Mouse (Mus musculus): ENCODE data around the gene Cacna1a. TPM values are rescaled to one million over a fixed set of nuclear protein-coding genes. Genes with fewer than 3 reads are reported as not detected.

The Cacna1a gene
- 1 to 10 TPM; 2.3 to 4.3 TPM for total RNA-seq (2021)
- long read RNA-seq, experiment 1: 0 reads
- long read RNA-seq, experiment 2: 0 reads

DNA sequence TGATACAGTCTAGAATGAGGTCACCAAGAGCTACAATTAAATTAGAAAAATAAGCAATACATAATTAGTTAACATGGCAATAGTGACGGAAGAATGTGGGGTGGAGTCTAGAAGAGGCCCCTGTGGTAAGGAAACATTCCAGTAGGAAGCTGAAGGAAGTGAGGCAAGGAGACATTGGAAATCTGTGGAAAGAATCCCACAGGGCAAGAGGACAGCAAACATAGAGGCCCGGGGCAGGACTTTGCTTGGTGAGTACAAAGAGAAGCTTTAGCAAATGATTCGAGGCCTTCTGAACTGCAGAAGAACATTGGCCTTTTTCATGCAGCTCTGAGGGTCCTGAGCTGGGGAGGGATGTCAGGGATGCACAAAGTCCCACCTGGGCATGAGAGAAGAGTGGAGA lies at the start of gene Cacna1a:
Gene Cacna1a, plus strand, starts transcription at position 166 of the 400 bp plus-strand sequence.
- DNase-seq: no peak

DNA sequence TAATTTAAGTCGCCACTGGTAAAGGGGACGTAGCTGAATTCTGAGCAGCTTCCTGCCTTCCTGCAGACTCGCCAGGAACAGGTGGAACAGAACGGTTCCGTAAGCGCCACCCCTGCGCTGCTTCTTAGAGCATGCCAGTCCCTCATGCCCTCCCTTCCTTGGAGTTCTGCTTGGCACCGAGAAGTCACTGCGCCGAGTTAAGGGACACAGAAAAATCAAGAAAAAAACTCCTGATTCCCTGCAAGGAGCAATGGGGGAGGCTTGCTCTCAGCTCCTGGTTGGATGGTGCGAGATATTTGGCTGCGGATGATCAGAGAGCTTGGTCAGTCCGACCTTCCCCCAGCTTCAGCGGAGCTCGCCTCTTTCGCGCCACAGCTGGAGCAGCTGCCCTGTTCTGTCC lies 49.7 kb upstream of the Cacna1a start:
- DNase-seq: no peak

- no peak for DNase-seq
Measured at GRCm38 (mm10) chr8:84339320-84339719, 48.9 kb upstream of the Cacna1a start.

DNA sequence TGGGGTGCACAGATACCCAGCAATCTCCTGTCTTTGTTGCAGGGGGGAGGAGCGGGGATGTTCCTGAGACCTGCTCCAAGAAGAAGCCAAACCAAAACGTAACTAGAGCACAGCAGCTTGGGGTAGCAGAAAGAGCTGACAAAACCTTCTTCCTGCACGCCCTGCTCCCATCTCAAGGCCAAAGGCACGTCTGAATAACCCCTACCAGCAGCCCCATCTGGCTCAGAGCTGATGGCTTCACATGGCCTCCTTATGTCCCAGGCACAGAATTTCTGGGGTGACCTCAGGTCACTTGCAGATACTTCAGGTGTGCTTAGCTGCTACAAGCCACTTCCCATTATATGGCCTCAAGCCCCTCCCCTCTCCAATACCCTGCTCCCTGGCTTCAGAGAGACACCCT lies 48.4 kb upstream of the Cacna1a start:
- DNase-seq: no peak

GRCm38 (mm10) chr8:84340671-84341070 lies 47.6 kb upstream of the Cacna1a start:
- DNase-seq: no peak

DNA sequence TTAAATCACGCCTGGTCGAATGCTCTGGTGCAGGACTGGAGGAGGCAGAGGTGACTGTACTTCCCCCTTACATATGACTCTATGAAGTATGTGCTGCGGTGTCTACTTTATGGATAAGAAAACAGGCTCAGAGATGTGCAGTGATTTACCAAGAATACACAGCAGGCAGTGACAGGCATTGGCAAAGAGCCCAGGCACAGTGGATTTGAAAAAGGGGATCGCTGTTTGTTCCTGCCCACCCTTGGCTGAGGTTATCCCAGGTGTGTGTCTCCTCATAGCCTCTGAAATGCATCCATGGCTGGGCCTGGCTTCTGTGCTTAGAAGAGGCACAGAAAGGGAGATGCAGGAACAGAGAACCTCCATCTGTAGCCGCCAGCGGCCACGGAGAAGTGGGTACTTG lies 42.7 kb upstream of the Cacna1a start:
- no peak for DNase-seq

DNA sequence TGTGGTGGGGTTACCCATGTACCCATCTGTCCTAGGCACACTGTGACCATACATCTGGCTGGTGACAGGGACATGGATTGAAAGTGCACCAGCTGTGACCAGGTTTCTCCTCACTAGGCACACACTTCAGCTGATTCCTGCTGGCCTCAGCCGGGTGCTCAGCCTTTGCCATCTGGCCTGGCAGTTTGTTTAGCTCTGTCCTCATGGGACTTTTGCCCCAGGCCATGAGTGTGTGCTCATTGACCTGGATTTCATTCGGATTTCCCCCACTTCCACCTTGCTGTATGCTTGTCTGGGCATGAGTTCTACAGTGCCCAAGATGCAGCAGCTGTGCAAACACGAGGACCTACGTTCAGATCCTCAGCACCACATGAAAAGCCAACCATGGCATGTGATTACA lies 41.8 kb upstream of the Cacna1a start:
- DNase-seq: no peak

DNA sequence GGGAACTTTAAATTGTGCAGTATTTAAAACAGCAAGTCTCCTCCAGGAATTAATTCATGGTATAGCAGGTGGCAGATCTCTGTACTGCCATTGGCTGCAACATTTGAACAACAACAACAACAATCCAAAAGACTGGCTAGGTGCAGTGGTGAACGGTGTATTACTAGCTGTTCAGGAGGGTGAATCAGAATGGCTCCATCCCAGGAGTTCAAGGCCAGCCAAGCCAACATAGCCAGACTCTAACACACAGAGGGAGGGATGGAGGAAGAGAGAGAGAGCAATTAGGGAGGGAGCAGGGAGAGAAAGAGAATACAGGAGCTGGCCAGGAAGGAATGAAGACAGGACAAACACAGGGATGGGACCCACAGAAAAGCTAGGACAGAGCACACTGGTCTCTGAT lies 38.7 kb upstream of the Cacna1a start:
- DNase-seq: no peak

- no peak for DNase-seq
Measured at GRCm38 (mm10) chr8:84350960-84351359, 37.3 kb upstream of the Cacna1a start.

DNA sequence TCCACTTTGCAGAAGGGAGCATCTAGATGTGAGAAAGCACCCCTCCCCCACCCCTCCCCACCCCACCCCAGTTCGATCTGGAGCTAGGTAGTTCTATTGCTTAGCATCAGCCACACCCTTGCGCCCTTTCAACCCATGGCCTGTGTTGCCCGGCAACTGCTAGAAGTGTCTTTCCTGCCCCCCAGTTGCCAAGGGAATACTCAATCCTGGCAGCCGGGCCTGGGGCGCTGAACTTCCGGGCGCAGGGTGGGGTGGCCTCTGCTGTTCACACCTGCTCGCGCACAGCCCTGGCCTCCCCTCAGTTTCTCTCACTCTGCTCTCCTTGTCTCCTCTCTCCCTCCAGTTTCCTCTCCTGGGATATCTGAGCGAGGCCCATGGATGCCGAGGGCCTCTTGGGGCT lies 31.8 kb upstream of the Cacna1a start:
- DNase-seq: no peak

- DNase-seq: peak; percentile 74 to 91
Measured at GRCm38 (mm10) chr8:84357631-84358371, 30.4 kb upstream of the Cacna1a start.

DNA sequence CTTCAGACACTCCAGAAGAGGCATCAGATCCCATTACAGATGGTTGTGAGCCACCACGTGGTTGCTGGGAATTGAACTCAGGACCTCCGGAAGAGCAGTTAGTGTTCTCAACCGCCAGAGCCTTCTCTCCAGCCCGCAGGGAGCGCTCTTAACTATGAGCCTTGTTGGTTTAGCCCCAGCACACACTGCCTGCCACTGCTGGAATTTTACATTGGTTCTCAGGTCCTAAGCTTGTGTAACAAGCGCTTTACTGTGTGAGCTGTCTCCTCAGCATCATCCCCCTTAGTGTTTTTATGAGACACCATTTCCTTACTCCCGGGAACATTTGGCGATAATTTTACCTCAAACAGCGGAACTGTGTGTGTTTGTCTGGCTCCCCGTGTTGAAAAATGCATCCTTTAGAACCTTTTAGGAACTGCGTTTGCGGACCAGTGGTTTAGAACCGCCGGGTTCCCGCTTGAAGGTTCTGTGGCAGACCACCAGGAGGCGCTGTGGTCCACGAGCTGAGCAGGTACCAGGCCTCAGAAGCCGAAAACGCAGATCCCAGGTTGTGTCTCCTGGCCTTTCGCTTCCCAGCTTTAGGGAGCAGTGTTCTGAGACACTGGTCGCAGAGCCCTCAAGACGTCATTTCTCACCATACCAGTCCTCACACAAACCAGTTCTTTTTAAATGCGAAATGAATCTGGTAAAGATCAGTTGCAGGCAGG lies 24.7 kb upstream of the Cacna1a start:
- DNase-seq: peak; percentile 55 to 86

- DNase-seq: no peak
Measured at GRCm38 (mm10) chr8:84365197-84365596, 23.0 kb upstream of the Cacna1a start.

GRCm38 (mm10) chr8:84370972-84371371 lies 17.3 kb upstream of the Cacna1a start:
- DNase-seq: no peak

DNA sequence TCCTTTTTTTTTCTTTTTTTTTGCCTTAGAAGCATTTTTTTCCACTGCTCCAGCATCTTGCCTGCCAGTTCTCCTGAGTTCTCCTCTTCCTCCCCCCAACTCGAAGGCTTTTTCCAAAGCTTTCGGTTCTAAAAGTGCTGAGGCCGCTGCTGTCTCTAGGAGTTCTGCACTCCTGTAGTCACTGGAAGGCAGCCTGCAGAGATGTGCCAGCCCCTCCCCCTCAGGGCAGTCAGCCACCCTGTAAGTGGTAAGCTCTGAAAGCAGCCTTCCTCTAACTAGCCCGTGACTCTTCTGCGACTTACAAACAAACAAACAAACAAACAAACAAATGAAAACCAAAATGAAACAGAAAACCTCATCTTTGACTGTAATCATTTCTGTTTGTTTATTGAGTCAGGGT lies 13.2 kb upstream of the Cacna1a start:
- no peak for DNase-seq

DNA sequence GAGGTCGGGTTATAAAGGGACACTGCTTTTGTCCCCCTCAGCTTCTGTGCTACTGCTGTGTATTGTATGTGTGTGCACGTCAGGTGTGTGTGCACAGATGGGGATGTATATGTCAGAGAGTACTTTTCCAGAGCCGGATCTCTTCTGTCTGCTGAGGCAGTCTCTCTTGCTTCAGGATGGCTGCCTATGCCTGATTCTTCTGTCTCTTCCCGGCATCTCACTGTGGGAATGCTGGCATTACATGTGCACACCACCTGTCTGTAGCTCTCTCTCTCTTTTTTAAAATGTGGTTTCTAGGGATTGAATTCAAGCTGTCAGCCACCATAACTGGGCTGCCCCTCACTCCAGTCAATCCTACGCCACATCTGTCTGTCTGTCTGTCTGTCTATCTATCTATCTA lies 12.4 kb upstream of the Cacna1a start:
- no peak for DNase-seq

DNA sequence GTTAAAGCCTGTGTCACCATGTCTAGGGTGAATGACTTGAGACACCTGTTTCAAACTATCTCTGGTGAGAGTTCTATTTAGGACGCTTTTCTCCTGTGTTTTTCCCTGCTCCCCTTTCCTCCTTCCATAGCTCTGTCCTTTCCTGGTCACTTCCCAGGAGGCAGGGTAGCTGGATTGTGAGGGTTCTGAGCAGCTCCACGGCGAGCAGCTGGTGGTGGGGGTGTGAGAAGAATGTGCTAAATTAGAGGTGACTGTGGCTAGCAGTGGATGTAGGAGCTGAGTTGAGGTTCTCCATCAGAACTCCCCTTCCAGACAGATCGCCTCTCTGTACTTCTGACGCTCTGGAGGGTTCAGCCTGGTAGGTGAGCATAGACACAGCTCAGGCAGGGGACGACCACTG lies 11.7 kb upstream of the Cacna1a start:
- DNase-seq: no peak

DNA sequence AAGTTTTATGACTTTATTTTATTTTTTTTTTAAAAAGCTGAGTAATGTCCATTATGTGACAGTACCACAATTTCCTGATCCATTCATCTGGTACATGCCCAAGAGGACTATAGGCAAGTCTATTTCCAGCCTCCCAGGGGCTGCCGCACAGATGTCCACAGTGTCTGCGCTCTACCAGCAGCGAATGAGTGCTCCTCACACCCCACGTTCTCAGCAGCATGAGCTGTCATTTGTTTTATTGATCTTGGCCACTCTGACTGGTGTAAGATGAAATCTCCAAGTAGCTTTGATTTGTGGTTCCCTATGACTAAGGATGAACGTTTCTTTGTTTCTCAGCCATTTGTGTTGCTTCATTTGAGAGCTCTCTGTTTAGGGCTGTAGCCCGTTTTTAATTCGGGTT lies 6.6 kb upstream of the Cacna1a start:
- no peak for DNase-seq

DNA sequence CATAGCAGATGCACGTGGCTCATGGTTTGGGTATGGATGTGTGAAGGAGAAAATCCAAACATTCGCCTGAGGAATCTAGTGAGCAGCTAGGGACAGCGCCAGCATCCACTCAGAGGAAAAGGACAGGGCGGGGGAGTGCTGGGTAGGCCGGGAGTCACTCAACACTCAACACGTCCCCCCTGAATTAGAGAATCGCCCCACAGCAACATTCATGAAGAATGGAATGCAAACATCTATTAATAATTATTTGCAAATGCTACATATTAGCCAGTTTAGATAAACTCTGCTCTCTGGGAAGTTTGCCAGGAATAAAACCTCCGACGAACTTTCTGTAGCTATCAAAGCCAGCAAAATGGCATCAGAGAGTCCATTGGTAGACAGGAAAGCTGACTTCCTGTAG lies 533 bp downstream of the Cacna1a start:
- peak; percentile 4 for DNase-seq

DNA sequence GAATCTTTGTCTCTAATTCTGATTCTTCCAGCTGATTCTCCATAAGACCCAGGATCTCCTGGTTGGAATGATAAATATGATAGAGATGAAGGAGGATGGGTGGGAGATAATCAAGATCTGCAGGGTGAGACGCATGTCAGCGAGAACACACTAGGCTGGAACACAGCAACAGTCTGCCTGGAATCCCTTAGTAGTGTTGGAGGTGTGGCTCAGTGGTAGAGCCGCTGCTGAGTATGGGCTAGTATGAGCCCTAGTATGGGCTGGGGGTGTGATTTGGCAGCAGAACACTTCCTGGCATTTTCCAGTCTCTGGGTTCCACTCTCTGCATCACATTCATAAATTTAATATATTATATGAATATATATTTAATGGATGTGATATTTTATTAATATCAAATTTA lies 933 bp downstream of the Cacna1a start:
- DNase-seq: no peak

DNA sequence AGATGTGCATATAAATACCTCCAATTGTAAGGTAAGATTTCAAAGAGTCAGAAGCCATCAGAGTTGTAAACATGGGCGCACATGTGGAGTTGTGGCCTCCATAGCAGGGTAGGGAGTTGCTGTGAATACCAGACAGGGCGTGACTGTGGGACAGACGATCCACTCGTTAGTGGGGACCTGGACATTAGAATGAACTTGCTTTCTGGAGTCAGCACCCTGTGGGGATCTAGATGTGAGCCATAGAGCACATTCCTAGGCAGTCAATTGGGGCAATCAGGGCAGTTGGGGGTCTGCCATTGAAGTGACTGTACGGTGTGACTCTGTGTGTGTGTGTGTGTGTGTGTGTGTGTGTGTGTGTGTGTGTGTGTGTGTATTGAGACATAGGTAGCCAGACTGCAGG lies 3.4 kb downstream of the Cacna1a start:
- no peak for DNase-seq

- DNase-seq: no peak
Measured at GRCm38 (mm10) chr8:84395751-84396457, 7.7 kb downstream of the Cacna1a start.

Measured in heart, adult 18-20 months (tissue).